Mouse (Mus musculus): Measurements from ENCODE around the gene 1110059E24Rik. TPM values are rescaled to one million over a fixed set of nuclear protein-coding genes. Genes with fewer than 3 reads are reported as not detected.

The 1110059E24Rik gene
- total and polyA plus RNA-seq, 3 experiments, result 4.6 to 11.0 (median 10.5) TPM

GRCm38 (mm10) chr19:21663756-21664456 is 11.1 kb upstream of the 1110059E24Rik start:
- no peaks in the 10 kb centered on the region; the same call in none of the 2 replicates for H3K36me3 ChIP-seq (ENCODE audit: control insufficient read depth, insufficient read depth, low read length)
- peaks cover 2% of the 10 kb centered on the region for H3K4me1 ChIP-seq (ENCODE audit: control insufficient read depth, insufficient read depth, low read length)
- TF ChIP-seq CTCF (IDR thresholded peaks at IDR 0.05) (no peak), POLR2A (IDR thresholded peaks at IDR 0.05; ENCODE audit: insufficient read depth, low read depth, low read length) (no peak), EP300 (IDR thresholded peaks at IDR 0.05; ENCODE audit: insufficient read depth, low read depth, low read length) (no peak)
- no peak overlapping the region for H3K4me3 ChIP-seq
- intact Hi-C loops (cut with DNase I), result no loop called here
- peaks cover 10% of the 10 kb centered on the region for H3K79me2 ChIP-seq (replicated peaks; ENCODE audit: control insufficient read depth, insufficient read depth, low read length)
- H3K27ac ChIP-seq, result no peak overlapping the region
- no peak for DNase-seq
- H3K27me3 ChIP-seq (ENCODE audit: control insufficient read depth, insufficient read depth, low read length), result no peaks in the 10 kb centered on the region
- WGBS, result 75% methylated on average over 4 of the region's 4 CpGs
- no peak overlapping the region for H3K9ac ChIP-seq (ENCODE audit: low read depth, low read length)

DNA sequence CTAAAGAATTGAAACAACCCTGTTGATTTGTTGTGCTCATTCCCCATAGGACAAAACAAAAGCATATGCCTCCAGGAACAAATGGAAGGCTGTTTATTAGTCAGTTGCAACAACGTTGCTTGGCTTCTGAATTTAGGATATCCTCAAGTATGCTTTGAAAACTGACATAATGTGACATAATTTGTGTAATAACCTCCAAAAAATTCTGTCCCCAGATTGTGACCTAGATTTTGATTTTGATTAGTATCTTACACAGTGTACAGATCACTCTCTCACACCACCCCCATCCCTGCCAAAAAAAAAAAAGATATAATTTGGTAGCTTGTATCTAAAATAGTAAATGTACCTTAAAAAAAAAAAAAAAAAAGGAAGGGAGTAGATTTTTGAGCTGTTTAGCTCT is 8.0 kb upstream of the 1110059E24Rik start:
- no peak overlapping the region for H3K4me3 ChIP-seq
- intact Hi-C loops (cut with DNase I), result no loop called here
- TF ChIP-seq EP300 (IDR thresholded peaks at IDR 0.05; ENCODE audit: insufficient read depth, low read depth, low read length) (no peak), CTCF (IDR thresholded peaks at IDR 0.05) (no peak), POLR2A (IDR thresholded peaks at IDR 0.05; ENCODE audit: insufficient read depth, low read depth, low read length) (no peak)
- peaks cover under 1% of the 10 kb centered on the region for H3K36me3 ChIP-seq (ENCODE audit: control insufficient read depth, insufficient read depth, low read length)
- H3K27ac ChIP-seq, result no peak overlapping the region
- DNase-seq, result no peak
- H3K79me2 ChIP-seq (replicated peaks; ENCODE audit: control insufficient read depth, insufficient read depth, low read length), result peaks cover 14% of the 10 kb centered on the region
- WGBS, result 48% methylated on average over 1 of the region's 1 CpGs
- no peaks in the 10 kb centered on the region for H3K27me3 ChIP-seq (ENCODE audit: control insufficient read depth, insufficient read depth, low read length)
- peaks cover 6% of the 10 kb centered on the region for H3K4me1 ChIP-seq (ENCODE audit: control insufficient read depth, insufficient read depth, low read length)
- no peak overlapping the region for H3K9ac ChIP-seq (ENCODE audit: low read depth, low read length)

DNA sequence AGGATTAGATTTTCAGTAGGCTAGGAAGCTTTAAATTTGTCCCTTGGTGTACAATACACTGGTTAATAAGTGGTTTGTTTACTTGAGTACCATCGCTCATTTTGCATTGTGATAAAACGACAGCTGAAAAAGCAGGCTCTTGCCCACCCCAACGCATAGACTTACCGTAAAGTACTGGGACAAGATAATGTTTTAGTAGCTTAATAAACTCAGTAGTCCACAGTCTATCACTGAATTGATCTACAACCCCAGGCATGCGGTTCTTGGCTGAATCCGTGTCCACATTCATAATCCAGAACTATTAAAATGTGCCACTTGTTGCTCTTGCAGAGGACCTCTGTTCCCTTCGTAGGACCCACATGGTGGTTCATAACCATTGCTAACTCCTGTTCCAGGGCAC is 2.0 kb upstream of the 1110059E24Rik start:
- 38% methylated on average over 7 of the region's 7 CpGs for WGBS
- H3K9ac ChIP-seq (ENCODE audit: low read depth, low read length), result 0 out of 2 replicates have a peak overlapping the region, but pooled peaks have one; percentile 11
- peaks cover 8% of the 10 kb centered on the region for H3K4me1 ChIP-seq (ENCODE audit: control insufficient read depth, insufficient read depth, low read length)
- H3K4me3 ChIP-seq, result peak overlapping the region; percentile 95
- no peaks in the 10 kb centered on the region for H3K27me3 ChIP-seq (ENCODE audit: control insufficient read depth, insufficient read depth, low read length)
- intact Hi-C loops (cut with DNase I), result loop anchor here (5.0 to 10.0 kb wide), 3 partner anchors 82 to 280 kb away; no protein-coding TSS in a partner anchor
- H3K36me3 ChIP-seq (ENCODE audit: control insufficient read depth, insufficient read depth, low read length), result peaks cover 9% of the 10 kb centered on the region
- TF ChIP-seq CTCF (IDR thresholded peaks at IDR 0.05), result no peak
- no peak for TF ChIP-seq EP300 (IDR thresholded peaks at IDR 0.05; ENCODE audit: insufficient read depth, low read depth, low read length)
- no peak for TF ChIP-seq POLR2A (IDR thresholded peaks at IDR 0.05; ENCODE audit: insufficient read depth, low read depth, low read length)
- peaks cover 15% of the 10 kb centered on the region for H3K79me2 ChIP-seq (replicated peaks; ENCODE audit: control insufficient read depth, insufficient read depth, low read length)
- DNase-seq, result no peak
- no peak overlapping the region for H3K27ac ChIP-seq

DNA sequence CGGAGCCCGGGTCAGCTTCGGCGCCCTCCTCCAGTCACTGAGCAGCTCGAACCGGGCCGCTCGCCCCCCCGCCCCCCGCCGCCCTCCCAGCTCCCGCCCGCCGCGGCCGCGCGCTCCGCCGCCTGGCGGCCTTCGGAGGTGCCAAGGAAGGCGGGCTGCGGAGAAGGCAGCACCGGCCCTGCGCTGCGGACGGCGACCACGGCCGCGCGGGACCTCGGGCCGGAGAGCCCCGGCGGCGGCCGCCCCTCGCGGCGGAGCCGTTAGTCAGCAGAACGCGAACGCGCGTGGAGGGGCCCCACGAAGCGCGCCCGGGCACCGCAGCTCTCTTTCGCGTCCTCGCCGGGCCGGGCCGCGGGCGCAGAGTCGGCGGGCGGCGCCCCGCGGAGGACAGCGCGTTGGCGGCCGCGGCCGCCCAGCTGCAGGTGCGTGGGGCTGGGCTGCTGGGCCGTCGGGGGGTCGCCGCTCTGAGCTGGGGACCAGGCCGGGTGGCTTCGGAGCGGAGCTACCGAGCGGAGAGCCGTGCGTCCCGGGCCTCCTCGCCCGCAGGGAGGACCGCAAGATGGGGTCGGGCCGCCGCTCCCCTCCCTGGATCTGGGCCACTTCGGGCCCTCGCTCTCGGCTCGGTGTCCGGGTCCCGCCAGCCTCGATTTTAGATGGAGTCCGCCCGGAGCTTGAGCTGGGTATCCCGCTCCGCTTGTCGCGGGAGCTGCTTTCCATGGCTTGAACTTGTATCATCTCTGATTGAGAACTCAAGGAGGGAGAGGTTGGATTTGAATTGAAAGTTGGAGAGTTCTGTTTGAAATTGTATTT is 601 bp upstream of the 1110059E24Rik start, which contains the start of gene Abhd17b:
Gene Abhd17b, plus strand, starts transcription at position 14 of the 810 bp plus-strand sequence.
- peak within 1 kb of the TSS; percentile 97 for H3K9ac ChIP-seq (ENCODE audit: low read depth, low read length)
- H3K4me1 ChIP-seq (ENCODE audit: control insufficient read depth, insufficient read depth, low read length), result peaks cover 8% of the 10 kb centered on the region
- intact Hi-C loops (cut with DNase I), result loop anchor here (5.0 to 10.0 kb wide), 3 partner anchors 81 to 279 kb away; no protein-coding TSS in a partner anchor
- H3K79me2 ChIP-seq (replicated peaks; ENCODE audit: control insufficient read depth, insufficient read depth, low read length), result peaks cover 12% of the 10 kb centered on the region
- H3K36me3 ChIP-seq (ENCODE audit: control insufficient read depth, insufficient read depth, low read length), result peaks cover 9% of the 10 kb centered on the region
- H3K27ac ChIP-seq, result peak within 1 kb of the TSS; percentile 91
- TF ChIP-seq EP300 (IDR thresholded peaks at IDR 0.05; ENCODE audit: insufficient read depth, low read depth, low read length) (no peak), POLR2A (IDR thresholded peaks at IDR 0.05; ENCODE audit: insufficient read depth, low read depth, low read length) (no peak), CTCF (IDR thresholded peaks at IDR 0.05) (peak; percentile 60)
- H3K27me3 ChIP-seq (ENCODE audit: control insufficient read depth, insufficient read depth, low read length), result no peaks in the 10 kb centered on the region
- WGBS, result under 1% methylated on average over 100 of the region's 105 CpGs
- peak in 1 of 2 experiments; percentile 77 for DNase-seq
- peak within 1 kb of the TSS; percentile 95 for H3K4me3 ChIP-seq

DNA sequence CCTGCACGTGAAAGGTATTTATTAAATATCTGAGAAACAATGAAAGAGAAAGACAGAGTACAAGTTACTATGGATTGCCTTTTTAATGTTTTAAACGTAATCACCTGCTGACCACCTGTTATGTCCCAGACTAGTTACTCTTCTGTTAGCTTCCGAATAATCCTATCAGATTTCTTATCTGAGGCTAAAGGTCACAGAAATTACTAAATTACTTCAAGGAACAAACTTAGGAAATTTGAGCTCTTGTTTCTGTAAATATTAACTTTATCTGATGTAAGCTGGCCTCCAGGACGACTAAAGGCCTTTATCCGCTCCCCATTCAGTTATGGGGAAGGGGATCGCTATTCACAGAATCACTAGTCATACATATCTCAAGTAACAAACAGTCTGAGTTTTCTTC is 1.1 kb downstream of the 1110059E24Rik start:
- peak overlapping the region; percentile 95 for H3K4me3 ChIP-seq
- no peak overlapping the region; the same call in 1 of the 2 replicates for H3K9ac ChIP-seq (ENCODE audit: low read depth, low read length)
- peaks cover 8% of the 10 kb centered on the region for H3K4me1 ChIP-seq (ENCODE audit: control insufficient read depth, insufficient read depth, low read length)
- TF ChIP-seq EP300 (IDR thresholded peaks at IDR 0.05; ENCODE audit: insufficient read depth, low read depth, low read length), result no peak
- no peak for TF ChIP-seq CTCF (IDR thresholded peaks at IDR 0.05)
- TF ChIP-seq POLR2A (IDR thresholded peaks at IDR 0.05; ENCODE audit: insufficient read depth, low read depth, low read length), result no peak
- no peak for DNase-seq
- H3K79me2 ChIP-seq (replicated peaks; ENCODE audit: control insufficient read depth, insufficient read depth, low read length), result peaks cover 13% of the 10 kb centered on the region
- H3K27ac ChIP-seq, result peak overlapping the region; percentile 91
- intact Hi-C loops (cut with DNase I), result loop anchor here (5.0 to 10.0 kb wide), 3 partner anchors 79 to 277 kb away; no protein-coding TSS in a partner anchor
- no peaks in the 10 kb centered on the region for H3K27me3 ChIP-seq (ENCODE audit: control insufficient read depth, insufficient read depth, low read length)
- peaks cover 9% of the 10 kb centered on the region for H3K36me3 ChIP-seq (ENCODE audit: control insufficient read depth, insufficient read depth, low read length)
- 39% methylated on average over 6 of the region's 6 CpGs for WGBS
